Mouse (Mus musculus): ENCODE results near the gene Shisal2a.
"Not testable (repeated sequence)": the region's sequence is repeated elsewhere in the genome, so short reads cannot be mapped to it uniquely, and the experiment has no call there.

Gene Shisal2a

DNA sequence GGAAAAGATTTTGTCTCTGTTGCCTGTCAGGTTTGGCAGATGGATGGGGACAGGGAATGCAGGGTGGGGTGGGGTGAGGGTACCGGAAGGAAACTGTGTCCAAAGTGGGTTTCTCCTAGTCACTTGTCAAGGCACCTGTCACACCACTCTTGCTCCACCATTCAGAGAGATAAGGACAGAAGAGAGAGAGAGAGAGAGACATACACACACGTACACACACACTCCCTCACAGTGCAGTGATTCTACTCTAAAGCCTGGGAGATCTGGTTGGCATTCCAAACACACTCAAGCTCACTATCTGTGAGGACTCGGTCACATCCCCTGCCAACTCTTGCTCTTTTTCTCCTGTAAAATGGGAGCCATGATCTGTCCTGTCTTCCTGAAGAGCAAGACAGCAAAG, 11.0 kb downstream of the Shisal2a start:
- no peak for DNase-seq (ENCODE audit: low spot score)

DNA sequence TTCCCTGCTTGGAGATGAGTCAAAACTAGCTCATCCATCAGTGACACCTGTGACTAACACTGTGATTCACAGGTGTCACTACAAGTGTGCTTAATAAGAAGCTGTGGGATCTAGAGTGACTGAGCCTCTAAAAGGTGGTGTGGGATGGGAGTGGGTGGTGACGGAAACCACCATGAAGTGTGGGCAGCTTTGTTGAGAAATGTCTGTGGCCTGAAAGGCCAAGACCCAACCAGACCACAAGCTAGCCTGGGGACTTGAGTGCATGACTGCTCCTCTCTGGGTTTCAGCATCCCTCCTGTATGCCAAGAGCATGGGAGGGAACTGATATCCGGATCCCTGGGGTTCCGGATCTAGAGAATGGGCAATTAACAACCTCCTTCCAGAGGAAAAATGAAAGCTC, 11.7 kb downstream of the Shisal2a start:
- DNase-seq (ENCODE audit: low spot score) = no peak

GRCm38 (mm10) chr4:108370409-108370808, 12.7 kb downstream of the Shisal2a start:
- DNase-seq (ENCODE audit: low spot score) = no peak

DNA sequence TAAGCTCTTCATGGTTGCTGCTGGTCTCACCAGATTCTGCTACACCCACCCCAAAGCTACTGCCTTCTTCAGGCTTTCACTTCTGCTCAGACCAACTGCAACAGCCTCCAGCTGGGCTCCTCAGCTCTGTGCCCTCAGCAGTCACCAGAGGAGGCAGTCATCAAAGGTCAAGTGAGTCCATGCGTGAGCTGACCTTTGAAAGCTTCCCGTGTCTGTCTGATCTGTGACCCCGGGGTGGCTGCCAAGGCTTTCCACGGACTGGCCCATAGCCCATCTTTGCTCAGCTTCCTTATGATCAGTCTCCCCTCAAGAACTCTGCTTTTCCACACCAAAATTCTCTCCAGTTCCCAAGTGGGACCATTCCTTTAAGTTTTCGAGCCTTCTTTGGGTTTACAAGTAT, 13.9 kb downstream of the Shisal2a start:
- DNase-seq (ENCODE audit: low spot score) = peak; percentile 63

DNA sequence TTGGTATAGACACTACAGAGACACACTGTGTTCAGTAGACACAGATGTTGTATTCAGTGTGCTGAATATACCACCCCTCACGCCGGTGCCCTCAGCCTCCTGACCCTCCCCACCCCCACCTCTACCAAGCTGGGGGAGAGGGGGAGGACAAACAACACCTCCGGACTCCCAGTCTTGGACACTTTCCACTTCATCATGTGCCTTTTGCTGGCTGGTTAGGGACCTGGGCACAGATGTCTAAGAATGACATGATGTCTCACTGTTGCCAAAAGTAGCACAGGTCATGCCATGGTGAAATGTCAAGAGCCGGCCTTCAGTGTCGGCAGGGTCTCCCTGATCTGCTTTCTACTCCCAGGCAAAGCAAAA, 19.1 kb downstream of the Shisal2a start:
- DNase-seq (ENCODE audit: low spot score) = no peak

GRCm38 (mm10) chr4:108363355-108364110, 19.6 kb downstream of the Shisal2a start:
- DNase-seq (ENCODE audit: low spot score) = peak; percentile 80

- DNase-seq (ENCODE audit: low spot score) = peak; percentile 92
Observed at GRCm38 (mm10) chr4:108362321-108363261, 20.6 kb downstream of the Shisal2a start.

DNA sequence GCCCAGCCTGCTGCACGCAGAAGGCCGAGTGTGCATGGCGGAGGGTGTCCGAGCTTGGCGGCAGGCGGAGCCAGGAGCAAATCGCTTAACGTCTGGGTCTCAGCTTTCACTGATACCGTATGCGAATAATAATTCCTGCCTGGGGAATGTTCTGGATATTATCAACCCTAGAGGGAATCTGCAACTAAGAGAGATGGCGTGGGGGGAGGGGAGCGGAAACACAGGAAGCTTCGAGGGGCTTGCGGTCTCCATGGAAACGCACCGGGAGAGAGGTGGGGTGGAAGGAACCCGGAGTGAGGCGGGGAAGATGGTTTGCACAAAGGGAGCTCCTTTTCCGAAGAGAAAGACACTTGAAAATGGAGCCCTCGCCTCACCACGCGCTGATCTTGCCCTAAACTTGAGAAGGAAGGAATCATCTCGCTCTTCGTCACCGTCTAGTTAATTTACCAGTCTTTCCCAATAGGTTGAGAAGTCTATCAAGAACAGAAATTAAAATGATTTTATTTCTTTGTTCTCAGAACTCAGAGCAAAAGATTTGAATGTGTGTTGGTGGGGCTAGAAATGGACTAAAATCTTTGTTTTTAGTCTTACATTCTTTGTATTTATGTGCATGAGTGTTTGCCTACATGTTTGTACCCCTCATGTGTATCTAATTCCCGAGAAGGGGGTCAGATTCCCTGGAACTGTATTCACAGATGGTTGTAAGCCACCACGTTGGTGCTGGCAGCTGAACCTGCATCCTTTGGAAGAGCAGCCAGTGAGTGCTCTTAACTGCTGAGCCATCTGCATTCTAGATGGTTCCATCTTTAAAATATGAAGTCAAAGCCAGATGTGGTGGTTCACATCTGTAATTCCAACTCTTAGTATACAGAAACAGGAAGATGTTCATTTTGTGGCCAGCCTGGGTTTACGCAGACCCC, 22.8 kb downstream of the Shisal2a start:
- peak; percentile 95 for DNase-seq (ENCODE audit: low spot score)

GRCm38 (mm10) chr4:108358498-108358897, 24.7 kb downstream of the Shisal2a start:
- DNase-seq (ENCODE audit: low spot score) = no peak

- no peak for DNase-seq (ENCODE audit: low spot score)
Observed at GRCm38 (mm10) chr4:108357458-108357857, 25.7 kb downstream of the Shisal2a start.

DNA sequence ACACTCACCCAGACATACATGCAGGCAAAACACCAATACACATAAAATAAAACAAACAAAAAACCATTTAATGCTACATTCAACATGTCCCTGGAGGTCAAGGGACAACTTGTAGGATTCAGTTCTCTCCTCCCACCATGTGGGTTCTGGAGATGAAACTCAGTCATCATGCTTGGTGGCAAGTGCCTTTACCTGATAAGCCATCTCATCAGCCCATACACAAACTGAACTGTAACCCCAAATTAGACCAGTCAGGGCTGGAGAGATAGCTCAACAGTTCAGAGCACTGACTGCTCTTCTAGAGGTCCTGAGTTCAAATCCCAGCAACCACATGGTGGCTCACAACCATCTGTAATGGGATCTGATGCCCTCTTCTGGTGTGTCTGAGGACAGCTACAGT, 29.6 kb downstream of the Shisal2a start:
- not testable (repeated sequence) for DNase-seq (ENCODE audit: low spot score)

- DNase-seq (ENCODE audit: low spot score) = peak; percentile 83
Observed at GRCm38 (mm10) chr4:108350819-108351218, 32.3 kb downstream of the Shisal2a start.

DNA sequence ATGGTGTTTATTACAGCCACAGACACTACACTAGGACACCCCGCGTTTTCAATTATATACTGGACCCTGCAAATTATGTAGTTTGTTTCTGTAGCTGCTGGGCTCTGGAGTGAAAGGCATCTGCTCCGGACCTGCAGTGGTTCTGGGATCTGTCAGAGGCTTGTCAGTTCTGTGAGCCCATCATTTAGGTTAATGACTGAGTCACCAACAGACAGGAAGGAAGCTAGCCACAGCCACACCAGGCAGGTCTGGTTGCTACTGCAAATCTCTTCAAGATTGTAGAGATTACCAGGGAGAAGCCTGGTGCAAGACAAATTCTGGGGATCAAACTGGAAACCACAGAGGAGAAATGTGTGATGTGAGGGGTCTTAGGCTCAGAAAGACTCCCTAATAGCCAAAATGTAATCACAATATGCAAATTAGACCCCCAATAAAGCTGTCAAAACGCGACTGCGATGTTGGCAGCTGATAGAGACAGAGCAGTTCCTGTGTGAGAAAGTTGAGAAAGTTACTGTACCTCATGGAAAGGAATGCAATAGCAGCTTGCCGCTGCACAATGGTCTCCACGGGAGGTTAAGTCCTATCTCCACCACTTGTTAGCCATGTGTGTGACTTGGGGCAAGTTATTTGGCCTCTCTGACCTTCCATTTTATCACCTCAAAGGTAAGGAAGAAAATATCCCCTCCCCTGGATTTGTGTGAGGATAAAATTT, 33.2 kb downstream of the Shisal2a start:
- no peak for DNase-seq (ENCODE audit: low spot score)

DNA sequence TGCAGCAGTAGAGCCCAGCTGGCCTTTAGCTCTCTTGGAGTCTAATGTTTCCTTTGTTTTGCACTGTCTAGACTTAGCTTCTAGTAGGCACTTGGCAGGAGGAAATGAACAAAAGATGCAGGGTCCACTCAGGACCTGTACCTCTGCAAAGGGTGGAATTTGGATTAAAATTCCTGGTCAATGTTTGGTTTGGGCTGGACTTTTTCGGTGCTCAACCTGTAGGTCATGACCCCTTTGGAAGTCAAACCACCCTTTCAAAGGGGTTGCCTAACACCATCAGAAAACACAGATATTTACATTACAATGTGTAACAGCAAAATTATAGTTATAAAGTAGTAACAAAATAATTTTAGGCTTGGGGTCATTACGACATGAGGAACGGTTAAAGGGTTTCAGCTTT, 34.1 kb downstream of the Shisal2a start:
- no peak for DNase-seq (ENCODE audit: low spot score)

DNA sequence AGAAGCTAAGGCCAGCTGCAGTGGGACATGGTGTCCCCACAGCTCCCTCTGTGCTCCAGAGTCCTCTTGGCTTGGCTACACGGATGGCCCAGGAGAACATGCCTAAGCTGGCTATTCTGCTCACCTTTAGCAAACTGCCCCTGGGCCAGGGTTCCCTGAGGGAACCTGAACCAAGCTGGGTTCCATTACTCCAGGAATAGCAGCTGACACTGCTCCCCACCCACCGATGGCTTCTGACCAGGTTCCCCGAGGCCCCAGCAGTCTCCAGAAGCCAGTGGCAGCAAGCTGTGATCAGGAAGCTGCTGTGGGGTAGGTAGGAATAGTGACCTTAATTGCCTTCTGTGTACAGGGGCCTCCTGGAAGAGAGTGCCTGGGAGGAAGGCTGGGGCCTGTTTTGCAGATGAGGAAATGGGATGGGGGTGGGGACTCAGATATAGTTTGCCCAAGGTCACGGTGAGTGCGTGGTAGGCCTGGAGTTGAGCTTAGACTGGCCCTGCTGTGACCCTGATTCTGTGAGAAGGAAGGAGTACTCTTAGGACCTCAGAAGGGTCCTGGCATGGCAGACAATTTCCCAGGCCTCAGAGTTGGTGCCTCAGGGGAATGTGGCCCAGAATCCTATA, 34.8 kb downstream of the Shisal2a start:
- DNase-seq (ENCODE audit: low spot score) = peak; percentile 69

- DNase-seq (ENCODE audit: low spot score) = no peak
Observed at GRCm38 (mm10) chr4:108347111-108347510, 36.0 kb downstream of the Shisal2a start.

GRCm38 (mm10) chr4:108345826-108346225, 37.3 kb downstream of the Shisal2a start:
- DNase-seq (ENCODE audit: low spot score) = no peak

DNA sequence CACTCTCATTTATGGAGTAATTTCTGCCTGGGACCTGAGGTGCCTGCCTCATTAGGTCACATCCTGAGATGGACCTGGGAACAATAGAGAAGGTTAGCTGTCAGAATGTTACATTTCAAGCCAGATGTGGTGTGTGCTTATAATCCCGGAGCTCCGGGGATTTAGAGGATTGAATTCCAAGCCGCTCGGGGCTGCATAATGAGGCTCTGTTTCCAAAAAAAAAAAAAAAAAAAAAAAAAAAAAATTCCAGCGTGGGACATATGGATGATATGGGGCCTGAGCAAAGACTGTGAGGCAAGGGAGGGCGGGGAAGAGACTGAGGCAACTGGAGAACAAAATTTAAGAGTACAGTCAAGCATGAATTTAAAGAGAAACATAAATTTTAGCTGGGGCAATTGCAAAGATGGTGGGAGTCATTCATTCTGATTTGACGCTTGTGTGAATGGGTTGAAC, 38.5 kb downstream of the Shisal2a start:
- DNase-seq (ENCODE audit: low spot score) = no peak

DNA sequence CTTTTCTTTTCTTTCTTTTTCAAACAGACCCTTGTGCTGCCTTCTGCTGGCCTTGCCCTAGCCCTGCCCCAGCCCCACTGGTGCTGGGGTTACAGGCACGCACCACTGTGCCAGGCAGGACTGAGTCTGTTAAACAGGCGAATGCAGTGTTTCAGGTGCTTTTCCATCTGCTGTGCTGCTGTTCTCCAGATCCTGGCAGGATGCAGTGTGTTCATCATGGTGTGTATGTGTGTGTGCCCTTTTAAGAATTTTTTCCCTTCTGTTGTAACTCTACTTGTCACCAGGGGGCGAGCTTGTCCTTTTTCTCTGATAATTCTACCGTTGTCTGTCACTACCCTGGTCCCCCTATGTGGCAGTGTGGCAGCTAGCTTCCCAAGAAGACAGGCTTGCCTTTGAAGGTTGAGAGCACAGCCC, 43.9 kb downstream of the Shisal2a start:
- peak; percentile 87 for DNase-seq (ENCODE audit: low spot score)

DNA sequence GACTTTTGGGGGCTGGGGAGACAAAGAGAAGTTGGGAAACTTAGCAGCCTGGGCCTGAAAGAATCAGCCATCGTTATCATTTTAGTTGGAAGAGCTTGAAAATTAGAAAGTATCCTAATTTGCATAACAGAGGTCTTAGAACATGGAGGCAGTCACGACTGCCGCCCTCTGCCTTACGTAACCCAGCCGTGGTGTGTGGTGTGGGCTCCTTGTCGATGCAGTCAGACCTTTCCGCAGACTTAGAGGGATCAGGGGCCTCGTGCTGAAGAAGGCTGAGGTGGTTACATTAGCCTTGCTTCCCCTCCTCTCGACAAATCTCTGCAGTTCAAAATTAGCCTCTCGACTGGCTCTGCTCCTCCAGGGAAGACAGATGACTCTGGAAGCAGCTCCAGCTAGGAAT, 44.3 kb downstream of the Shisal2a start:
- no peak for DNase-seq (ENCODE audit: low spot score)

- no peak for DNase-seq (ENCODE audit: low spot score)
Observed at GRCm38 (mm10) chr4:108338321-108338733, 44.8 kb downstream of the Shisal2a start.
